Mouse (Mus musculus): ENCODE measurements around the gene Mab21l2.

The Mab21l2 gene

GRCm38 (mm10) chr3:86548091-86549015 is at the start of gene Mab21l2:
TSS of gene Mab21l2 (minus strand) at chr3:86548629.
- WGBS = 60% methylated on average over 25 of the region's 25 CpGs

- 94% methylated on average over 3 of the region's 3 CpGs for WGBS
These were observed 24.3 kb upstream of the Mab21l2 start for GRCm38 (mm10) chr3:86572519-86573244.

DNA sequence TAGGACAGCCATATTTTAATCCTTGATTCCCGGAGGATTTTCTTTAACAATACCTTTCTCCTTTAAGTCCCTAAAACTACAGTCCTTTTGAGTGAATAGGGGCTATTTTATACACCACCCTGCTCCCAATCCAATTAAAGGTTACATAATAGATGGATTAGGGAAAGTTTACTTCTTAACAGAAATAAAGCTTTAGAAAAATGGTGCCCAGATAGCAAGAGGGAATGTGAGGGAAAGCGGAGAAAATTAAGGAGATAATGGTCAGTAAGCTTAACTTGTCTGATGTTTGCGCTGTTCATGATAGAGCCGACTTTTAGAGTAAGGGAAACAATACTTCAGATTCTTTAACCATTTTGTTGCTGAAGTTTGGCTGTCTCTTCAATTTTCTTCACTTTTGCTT is 23.1 kb upstream of the Mab21l2 start:
- WGBS = 66% methylated on average over 4 of the region's 4 CpGs

DNA sequence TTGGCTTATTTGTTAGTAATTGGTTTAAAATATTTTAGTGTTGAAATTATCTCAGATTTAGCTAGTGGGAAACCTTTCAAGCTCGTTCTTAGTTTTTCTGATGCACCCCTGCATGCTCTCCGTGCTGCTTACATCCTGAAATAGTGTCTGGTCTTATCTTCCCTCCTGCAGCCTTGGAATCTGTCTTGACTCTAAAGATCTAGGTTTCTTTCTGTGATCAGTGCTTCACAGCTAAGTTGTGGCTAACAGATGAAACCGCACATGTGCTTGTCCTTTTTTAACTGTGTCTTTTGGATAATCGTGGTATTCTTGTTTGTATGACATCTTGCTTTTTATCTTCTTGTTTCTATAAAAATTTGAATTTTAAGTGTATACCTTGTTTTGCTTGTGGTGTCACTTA is 18.9 kb upstream of the Mab21l2 start:
- 75% methylated on average over 4 of the region's 4 CpGs for WGBS

DNA sequence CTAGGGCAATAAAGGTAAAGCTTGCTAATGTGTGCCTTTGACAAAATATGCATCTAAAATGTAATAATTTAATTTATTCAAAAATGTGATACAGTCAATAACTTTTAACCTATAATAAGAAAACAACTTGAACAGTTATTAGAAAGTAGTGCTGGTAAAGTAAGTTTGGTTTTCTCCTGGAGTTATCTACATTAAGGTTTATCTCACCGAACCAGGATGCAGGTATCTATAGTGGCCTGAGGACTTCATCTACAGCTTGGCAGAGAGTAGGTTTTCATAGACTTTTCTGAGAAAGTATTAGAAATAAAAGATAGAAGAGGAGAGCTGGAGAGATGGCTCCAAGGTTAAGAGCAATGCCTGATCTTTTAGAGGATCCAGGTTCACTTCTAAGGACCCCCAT is 13.0 kb upstream of the Mab21l2 start:
- 98% methylated on average over 1 of the region's 1 CpGs for WGBS

DNA sequence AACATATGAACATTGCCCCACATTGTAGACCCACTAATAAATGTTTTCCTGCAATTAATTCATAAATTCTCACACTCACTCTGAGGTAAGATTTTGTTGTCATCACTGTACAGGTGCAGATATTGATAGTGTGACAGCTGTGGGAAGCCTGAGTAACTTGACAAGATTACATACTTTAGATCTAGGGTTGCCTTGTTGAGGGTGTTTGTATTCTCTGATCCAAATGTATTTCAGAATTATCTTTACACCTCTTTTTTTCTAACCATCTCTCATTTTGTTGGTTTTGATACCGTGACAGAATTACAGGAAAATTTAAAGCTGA is 12.6 kb upstream of the Mab21l2 start:
- WGBS = 98% methylated on average over 1 of the region's 1 CpGs

GRCm38 (mm10) chr3:86560281-86561022 is 12.0 kb upstream of the Mab21l2 start:
- WGBS = 93% methylated on average over 4 of the region's 4 CpGs

- WGBS = 75% methylated on average over 4 of the region's 4 CpGs
These were observed 11.2 kb upstream of the Mab21l2 start for GRCm38 (mm10) chr3:86559635-86560034.

- 74% methylated on average over 1 of the region's 1 CpGs for WGBS
These were observed 10.5 kb upstream of the Mab21l2 start for GRCm38 (mm10) chr3:86558976-86559375.

GRCm38 (mm10) chr3:86552170-86552569 is 3.7 kb upstream of the Mab21l2 start:
- WGBS = 95% methylated on average over 5 of the region's 5 CpGs

DNA sequence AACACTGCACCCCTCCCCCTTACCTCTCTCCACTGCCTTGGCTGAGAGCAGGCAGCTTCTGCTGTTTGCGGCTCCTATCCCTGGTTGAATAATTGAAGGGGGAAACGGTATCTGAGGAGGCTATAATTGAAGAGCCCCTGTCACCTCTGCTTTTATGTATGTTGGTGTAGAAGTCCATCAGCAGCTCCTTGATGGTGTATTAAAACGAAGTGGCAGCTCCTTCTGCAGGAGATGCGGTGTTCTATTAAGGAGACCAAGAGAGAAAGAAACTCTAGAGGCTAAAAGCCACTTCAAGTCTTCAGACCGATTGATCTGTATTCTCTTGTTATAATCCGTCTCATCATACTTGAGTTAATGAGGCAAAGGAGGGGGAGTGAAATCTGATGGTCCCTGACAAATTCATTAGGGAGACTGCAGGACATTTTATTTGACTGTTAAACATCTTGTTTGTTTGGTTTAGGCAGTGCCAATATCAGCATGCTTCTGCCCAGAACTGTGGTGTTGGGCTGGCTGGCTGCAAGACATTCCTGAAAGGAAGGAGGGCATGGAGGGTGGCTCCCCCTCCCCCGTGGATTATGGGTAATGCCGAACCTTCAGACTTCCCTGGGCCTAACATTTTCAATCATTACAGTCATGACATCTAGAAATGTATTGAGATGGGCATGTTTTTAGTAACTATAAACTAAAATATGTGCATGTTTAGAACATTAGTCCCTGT is 2.7 kb upstream of the Mab21l2 start:
- WGBS = 84% methylated on average over 8 of the region's 8 CpGs

DNA sequence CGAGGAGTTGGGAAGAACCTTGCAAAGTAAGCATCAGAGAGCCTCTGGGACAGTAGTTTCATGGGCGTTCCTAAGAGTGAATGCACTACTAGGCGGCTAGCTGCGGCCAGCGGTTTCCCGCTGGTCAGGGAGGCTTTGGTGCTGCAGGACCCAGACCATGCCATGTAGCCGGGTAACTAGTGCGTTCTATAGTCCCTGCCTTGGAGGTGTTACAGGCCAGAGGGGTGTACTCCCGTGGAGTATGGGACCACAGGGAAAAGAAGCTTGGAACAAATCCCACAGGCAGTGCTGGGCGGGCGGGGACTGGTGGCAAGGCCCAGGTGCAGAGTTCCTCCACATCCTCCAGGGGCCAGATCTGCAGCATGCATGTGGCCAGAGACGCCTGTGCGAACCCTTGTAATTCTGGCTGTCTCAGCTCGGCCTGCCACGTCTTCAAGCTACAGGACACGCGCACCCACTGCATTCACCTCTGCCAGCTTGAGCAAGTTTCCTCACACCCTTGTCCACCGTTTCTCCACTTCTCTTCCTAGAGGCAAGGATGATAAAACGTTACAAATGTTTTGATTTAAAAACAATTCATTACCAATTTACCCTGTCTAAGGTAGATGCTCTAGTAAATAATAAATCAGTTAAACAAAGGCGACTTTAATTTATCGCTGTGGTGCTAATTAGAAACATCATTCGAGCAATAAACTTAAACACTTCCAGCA is 2.0 kb upstream of the Mab21l2 start:
- 83% methylated on average over 22 of the region's 22 CpGs for WGBS

- 62% methylated on average over 42 of the region's 42 CpGs for WGBS
These were observed 1.1 kb downstream of the Mab21l2 start for GRCm38 (mm10) chr3:86547251-86547791.

GRCm38 (mm10) chr3:86546471-86547250 is 1.8 kb downstream of the Mab21l2 start:
- WGBS = 20% methylated on average over 45 of the region's 45 CpGs

GRCm38 (mm10) chr3:86545945-86546344 is 2.5 kb downstream of the Mab21l2 start:
- 59% methylated on average over 5 of the region's 5 CpGs for WGBS

GRCm38 (mm10) chr3:86544785-86545184 is 3.6 kb downstream of the Mab21l2 start:
- WGBS = 73% methylated on average over 3 of the region's 3 CpGs

GRCm38 (mm10) chr3:86541863-86542397 is 6.5 kb downstream of the Mab21l2 start:
- 98% methylated on average over 1 of the region's 1 CpGs for WGBS

- WGBS = 93% methylated on average over 4 of the region's 4 CpGs
These were observed 7.3 kb downstream of the Mab21l2 start for GRCm38 (mm10) chr3:86541074-86541614.

GRCm38 (mm10) chr3:86539555-86540168 is 8.8 kb downstream of the Mab21l2 start:
- WGBS = 87% methylated on average over 11 of the region's 11 CpGs
